Mouse (Mus musculus) liver (tissue): ENCODE measurements at regions not wholly inside any gene's neighbourhood (a gene's known extent, or its start where the extent isn't known, plus 50 kb on each side); places are given as distances from the start of the nearest gene placed in this dataset.

ENCODE experiments used
- DNase-seq: peaks from one replicate; pipeline ENCODE4 v3.0.0-alpha.2; 2020; ENCODE audit warnings: mixed read lengths

GRCm38 (mm10) chrX:58093245-58093644 lies 70.7 kb downstream of the Zic3 start:
- DNase-seq, result no peak

GRCm38 (mm10) chrX:58117761-58118426 lies 95.4 kb downstream of the Zic3 start:
- DNase-seq, result no peak

- DNase-seq, result no peak
Measured at GRCm38 (mm10) chrX:58155371-58156124, 133.0 kb downstream of the Zic3 start.

DNA sequence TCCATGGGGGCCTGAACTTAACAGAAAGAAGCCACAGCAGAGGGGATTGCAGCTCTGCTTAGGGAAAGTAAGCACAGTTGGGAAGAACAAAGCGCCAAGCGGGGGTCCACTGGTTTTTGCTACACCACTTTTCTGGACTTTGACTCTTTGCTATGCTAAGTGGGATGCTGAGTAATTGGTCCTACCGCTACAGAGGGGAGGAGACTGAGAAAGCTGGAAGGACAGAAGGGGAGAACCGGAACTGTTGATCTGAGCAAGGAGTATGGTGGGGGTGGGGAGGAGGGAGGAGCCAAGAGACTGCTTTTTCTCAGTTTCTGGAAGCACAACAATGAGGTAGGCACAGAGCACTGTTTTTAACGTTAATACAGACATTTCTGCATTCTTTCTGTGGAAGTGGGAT lies 134.9 kb downstream of the Zic3 start:
- no peak for DNase-seq

GRCm38 (mm10) chrX:58166184-58166904 lies 143.8 kb downstream of the Zic3 start:
- peak; percentile 3 for DNase-seq

DNA sequence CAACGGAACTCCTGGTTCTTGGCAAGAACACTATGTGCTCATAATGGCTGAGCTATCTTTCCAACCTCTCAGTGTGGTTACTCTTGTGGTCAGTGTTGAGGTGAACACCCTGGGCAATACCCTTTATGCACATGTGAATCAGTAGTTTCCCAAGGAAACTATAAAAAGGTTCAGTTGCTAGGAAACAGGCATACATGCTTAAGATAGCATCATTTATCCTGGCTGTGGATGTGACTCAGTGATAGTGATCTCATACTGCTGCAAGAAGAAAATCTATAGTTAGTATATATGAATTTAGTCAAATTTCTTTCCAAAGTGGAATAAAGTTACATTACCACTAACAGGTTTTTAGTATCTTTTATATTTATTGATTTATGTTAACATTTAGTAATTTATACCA lies 151.8 kb downstream of the Zic3 start:
- DNase-seq, result no peak
